Mouse (Mus musculus) ovary, adult 10 weeks (tissue): ENCODE measurements around the gene Gpm6b. TPM values are rescaled to one million over a fixed set of nuclear protein-coding genes. Genes with fewer than 3 reads are reported as not detected.

Experiments used
- polyA plus RNA-seq: library from polyadenylated mRNA; stranded (reverse); fragments of 350-450 nt; fragmentation: Illumina TruSeq; extraction: RNeasy Lipid Tissue Mini Kit (QIAGEN cat#74804); gene quantifications from one replicate; pipeline ENCODE4 v1.2.3, GENCODE M21; 2014

The Gpm6b gene
- polyA plus RNA-seq: 150 TPM

GRCm38 (mm10) chrX:166238831-166239460 is at the start of gene Gpm6b:
TSS of gene Gpm6b (plus strand) at chrX:166238911.

Other genes with a start within 250 kb of the Gpm6b start
- 10.3 TPM for gene Gemin8, start 68.5 kb upstream of the Gpm6b start, polyA plus RNA-seq
- gene Trappc2, start 201.7 kb downstream of the Gpm6b start, polyA plus RNA-seq: 81.2 TPM
- 29.4 TPM for gene Ofd1, start 201.8 kb downstream of the Gpm6b start, polyA plus RNA-seq
- gene Rab9, start 241.0 kb downstream of the Gpm6b start, polyA plus RNA-seq: 143 TPM